Mouse (Mus musculus) CD4-positive, CD25-positive, alpha-beta regulatory T cell, adult 2 months (primary cell): ENCODE measurements around the gene Pom121l12.

ENCODE experiments used
- DNase-seq: peaks from one replicate; pipeline ENCODE4 v3.0.0-alpha.2; 2012; ENCODE audit warnings: low read depth, low spot score

Pom121l12 gene

GRCm38 (mm10) chr11:14598976-14599375 lies at the start of gene Pom121l12:
Gene Pom121l12, plus strand, starts transcription at chr11:14599276.
- no peak for DNase-seq

DNA sequence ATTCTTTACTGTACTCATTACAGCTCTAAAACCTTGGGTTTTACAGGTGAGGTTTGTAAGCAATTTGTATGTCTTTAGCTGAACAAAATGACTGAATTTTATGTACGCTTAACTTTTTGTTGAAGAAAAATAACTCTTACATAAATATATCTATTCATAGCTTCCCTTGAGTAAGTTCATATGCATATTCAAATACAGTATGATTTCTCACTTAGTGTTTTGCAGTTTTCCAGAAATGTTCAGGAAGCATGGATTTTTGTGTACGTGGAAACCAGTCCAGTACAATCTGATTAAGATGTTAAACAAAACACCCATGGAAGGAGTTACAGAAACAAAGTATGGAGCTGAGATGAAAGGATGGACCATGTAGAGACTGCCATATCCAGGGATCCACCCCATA lies 12.8 kb downstream of the Pom121l12 start:
- no peak for DNase-seq
